ENCODE assay signal across 10 mouse cellular contexts in genomic region chr2:128211881-128212209, GRCm38 (mm10).
DNase-seq lines count a peak whose midpoint lies in the region; ATAC-seq and TF ChIP-seq lines count a peak whose summit lies in the region.
"Had no signal": no experiment of that assay in that cellular context is flagged by ENCODE, and none has a peak within 500 bp of the region (broad histone marks: within the 10 kb centered on the region; RNA-seq: fewer than 3 reads in every experiment).

No protein-coding gene starts in this region.

- in situ Hi-C loops in CH12.LX (cut with MboI; ENCODE audit: low pct_ligation_motif_present, low pct_unique_long_range_greater_than_20kb, low sequenced_read_pairs): no loop called here

- H3K79me2 ChIP-seq in heart, adult 2 months (replicated peaks; ENCODE audit: control insufficient read depth, insufficient read depth, low read length): no peaks in the 10 kb centered on the region
- no peaks in the 10 kb centered on the region for H3K79me2 ChIP-seq in CH12.LX (replicated peaks; ENCODE audit: control insufficient read depth, extremely low read depth, insufficient read depth, poor library complexity, severe bottlenecking)

- no peak for DNase-seq in heart, adult 2 months
- DNase-seq in CH12.LX (ENCODE audit: extremely low read depth): no peak
- DNase-seq in embryonic facial prominence, embryonic 14.5 days (ENCODE audit: low spot score): peak; percentile 29
- no peak for DNase-seq in layer of hippocampus, adult 9-11 months
- no peak for DNase-seq in gastrocnemius, adult 18-20 months (ENCODE audit: low spot score)
- DNase-seq: adrenal gland, postnatal 14 days had no signal

- no peak overlapping the region for H3K27ac ChIP-seq in heart, embryonic 12.5 days (ENCODE audit: poor library complexity, severe bottlenecking)
- no peak overlapping the region for H3K27ac ChIP-seq in heart, adult 2 months
- H3K27ac ChIP-seq in CH12.LX (ENCODE audit: insufficient read depth, low read depth): no peak overlapping the region
- H3K27ac ChIP-seq in embryonic facial prominence, embryonic 14.5 days (replicated peaks; ENCODE audit: low read depth, low read length): no peak overlapping the region
- H3K27ac ChIP-seq in limb, embryonic 15.5 days: no peak overlapping the region

- H3K27me3 ChIP-seq in heart, embryonic 12.5 days (replicated peaks): no peaks in the 10 kb centered on the region
- H3K27me3 ChIP-seq in heart, adult 2 months (ENCODE audit: control insufficient read depth, insufficient read depth, low read length): no peaks in the 10 kb centered on the region
- peaks cover 7% of the 10 kb centered on the region for H3K27me3 ChIP-seq in CH12.LX (replicated peaks)
- H3K27me3 ChIP-seq in embryonic facial prominence, embryonic 14.5 days (replicated peaks; ENCODE audit: control insufficient read depth, insufficient read depth, low read length): no peaks in the 10 kb centered on the region
- H3K27me3 ChIP-seq in limb, embryonic 15.5 days: no peaks in the 10 kb centered on the region; the same call in 1 of the 2 replicates
- H3K27me3 ChIP-seq: lung, embryonic 15.5 days had no signal

- peak overlapping the region; percentile 53 for H3K4me2 ChIP-seq in heart, embryonic 12.5 days
- H3K4me2 ChIP-seq in CH12.LX (ENCODE audit: insufficient read depth, low read depth, poor library complexity, severe bottlenecking): no peak overlapping the region
- H3K4me2 ChIP-seq in embryonic facial prominence, embryonic 14.5 days (ENCODE audit: low read depth, low read length): no peak overlapping the region
- H3K4me2 ChIP-seq in limb, embryonic 15.5 days: 0 out of 2 replicates have a peak overlapping the region, but pooled peaks have one; percentile 31

- H3K36me3 ChIP-seq in heart, embryonic 12.5 days: no peaks in the 10 kb centered on the region
- no peaks in the 10 kb centered on the region for H3K36me3 ChIP-seq in heart, adult 2 months (ENCODE audit: control insufficient read depth, insufficient read depth, low read length)
- no peaks in the 10 kb centered on the region for H3K36me3 ChIP-seq in CH12.LX (replicated peaks in 1 of 2; ENCODE audit: control insufficient read depth in 1 of 2, insufficient read depth in 1 of 2, low read length in 1 of 2)
- no peaks in the 10 kb centered on the region for H3K36me3 ChIP-seq in embryonic facial prominence, embryonic 14.5 days (ENCODE audit: control insufficient read depth, insufficient read depth, low read length)
- no peaks in the 10 kb centered on the region for H3K36me3 ChIP-seq in limb, embryonic 15.5 days
- H3K36me3 ChIP-seq: lung, embryonic 15.5 days had no signal

- peaks cover 2% of the 10 kb centered on the region; the same call in 1 of the 2 replicates for H3K9me3 ChIP-seq in heart, embryonic 12.5 days (replicated peaks)
- peaks cover 2% of the 10 kb centered on the region for H3K9me3 ChIP-seq in CH12.LX (replicated peaks; ENCODE audit: low read length)
- no peaks in the 10 kb centered on the region for H3K9me3 ChIP-seq in embryonic facial prominence, embryonic 14.5 days (ENCODE audit: control insufficient read depth, low read length)
- H3K9me3 ChIP-seq in limb, embryonic 15.5 days: no peaks in the 10 kb centered on the region
- H3K9me3 ChIP-seq: lung, embryonic 15.5 days had no signal

- no peak for TF ChIP-seq POLR2A in heart, adult 2 months (IDR thresholded peaks at IDR 0.05; ENCODE audit: insufficient read depth, low read depth, low read length)
- no peak for TF ChIP-seq POLR2A in CH12.LX (IDR thresholded peaks at IDR 0.05; ENCODE audit: low read depth, low read length)

- TF ChIP-seq CTCF in heart, adult 2 months (IDR thresholded peaks at IDR 0.05): no peak
- no peak for TF ChIP-seq CTCF in CH12.LX (conservative IDR thresholded peaks at IDR 0.05 in 1 of 2, IDR thresholded peaks at IDR 0.05 in 1 of 2; ENCODE audit: low read depth in 2 of 2, low read length in 2 of 2)

- H3K9ac ChIP-seq in heart, embryonic 12.5 days: no peak overlapping the region
- no peak overlapping the region for H3K9ac ChIP-seq in heart, adult 2 months (ENCODE audit: low read depth, low read length)
- no peak overlapping the region for H3K9ac ChIP-seq in CH12.LX (ENCODE audit: insufficient read depth, low read depth)
- no peak overlapping the region for H3K9ac ChIP-seq in embryonic facial prominence, embryonic 14.5 days (ENCODE audit: low read depth, low read length)
- H3K9ac ChIP-seq in limb, embryonic 15.5 days: no peak overlapping the region
- H3K9ac ChIP-seq: lung, embryonic 15.5 days had no signal

- TF ChIP-seq EP300 in heart, adult 2 months (IDR thresholded peaks at IDR 0.05; ENCODE audit: insufficient read depth, low read depth, low read length): no peak
- TF ChIP-seq EP300 in CH12.LX (IDR thresholded peaks at IDR 0.05; ENCODE audit: low read length): no peak

- no peak for TF ChIP-seq RAD21 in CH12.LX (IDR thresholded peaks at IDR 0.05; ENCODE audit: low read depth, low read length)

- dilution Hi-C loops in CH12.LX (cut with MboI; ENCODE audit: extremely low pct_ligation_motif_present, extremely low pct_unique_long_range_greater_than_20kb, low sequenced_read_pairs): no loop called here

- H3K4me3 ChIP-seq in heart, embryonic 12.5 days: no peak overlapping the region
- no peak overlapping the region for H3K4me3 ChIP-seq in heart, adult 2 months
- no peak overlapping the region for H3K4me3 ChIP-seq in CH12.LX (replicated peaks in 1 of 3; ENCODE audit: low read depth in 2 of 3, low read length in 2 of 3, poor library complexity in 1 of 3)
- no peak overlapping the region for H3K4me3 ChIP-seq in embryonic facial prominence, embryonic 14.5 days (ENCODE audit: low read depth, low read length)
- H3K4me3 ChIP-seq in limb, embryonic 15.5 days: no peak overlapping the region
- H3K4me3 ChIP-seq: lung, embryonic 15.5 days had no signal

- no peak for ATAC-seq in heart, embryonic 12.5 days (ENCODE audit: insufficient number of reproducible peaks, low FRiP score)
- peak; percentile 34; the same call in 1 of the 2 replicates for ATAC-seq in embryonic facial prominence, embryonic 14.5 days (ENCODE audit: low read depth)
- ATAC-seq in limb, embryonic 15.5 days (ENCODE audit: insufficient number of reproducible peaks, low FRiP score, low TSS enrichment, low read depth): no peak
- ATAC-seq in erythroid progenitor cell, adult 5-6 weeks (replicated peaks; ENCODE audit: low FRiP score, poor library complexity, severe bottlenecking): no peak

- H3K4me1 ChIP-seq in heart, embryonic 12.5 days (replicated peaks): peaks cover 19% of the 10 kb centered on the region
- H3K4me1 ChIP-seq in heart, adult 2 months (ENCODE audit: control insufficient read depth, insufficient read depth, low read length): peaks cover 4% of the 10 kb centered on the region
- H3K4me1 ChIP-seq in CH12.LX (ENCODE audit: control insufficient read depth in 1 of 2, insufficient read depth in 2 of 2): peaks cover 13 to 58% of the 10 kb centered on the region in 2 experiments
- peaks cover 21% of the 10 kb centered on the region for H3K4me1 ChIP-seq in embryonic facial prominence, embryonic 14.5 days (ENCODE audit: control insufficient read depth, insufficient read depth, low read length)
- peaks cover 19% of the 10 kb centered on the region for H3K4me1 ChIP-seq in limb, embryonic 15.5 days

- 29% methylated on average over 8 of the region's 8 CpGs for WGBS in heart, embryonic 12.5 days
- WGBS in heart, adult 2 months: 55% methylated on average over 8 of the region's 8 CpGs
- 41% methylated on average over 8 of the region's 8 CpGs for WGBS in embryonic facial prominence, embryonic 14.5 days
- WGBS in limb, embryonic 15.5 days: 34% methylated on average over 8 of the region's 8 CpGs

- intact Hi-C loops in heart, adult 2 months (cut with DNase I): loop anchor here (10.0 kb wide), 1 partner anchor 327 kb away; no protein-coding TSS in a partner anchor

TF ChIP-seq in CH12.LX, 34 proteins besides CTCF, POLR2A, EP300 and RAD21:
- TF ChIP-seq UBTF (IDR thresholded peaks at IDR 0.05; ENCODE audit: low read depth, low read length) (no peak), TCF12 (IDR thresholded peaks at IDR 0.05; ENCODE audit: low read depth, low read length) (peak; percentile 53; the same call in 1 of the 2 replicates), USF2 (conservative IDR thresholded peaks at IDR 0.05; ENCODE audit: low read depth, low read length) (no peak), CHD1 (IDR thresholded peaks at IDR 0.05; ENCODE audit: low read depth, low read length) (no peak), E2F4 (IDR thresholded peaks at IDR 0.05; ENCODE audit: insufficient replicate concordance, low read depth, low read length) (no peak), ZKSCAN1 (IDR thresholded peaks at IDR 0.05; ENCODE audit: borderline replicate concordance, low read depth, low read length) (no peak), ETS1 (conservative IDR thresholded peaks at IDR 0.05; ENCODE audit: low read depth, low read length) (peak; percentile 50; the same call in 1 of the 2 replicates), SIN3A (IDR thresholded peaks at IDR 0.05; ENCODE audit: low read length) (no peak), BHLHE40 (IDR thresholded peaks at IDR 0.05; ENCODE audit: low read depth, low read length) (no peak), JUN (IDR thresholded peaks at IDR 0.05; ENCODE audit: insufficient read depth, low read depth, low read length) (no peak), MEF2A (IDR thresholded peaks at IDR 0.05; ENCODE audit: borderline replicate concordance, low read depth, low read length) (no peak), NRF1 (IDR thresholded peaks at IDR 0.05; ENCODE audit: low read depth, low read length) (no peak), MYC (IDR thresholded peaks at IDR 0.05; ENCODE audit: low read depth, low read length) (no peak)
TF ChIP-seq in CH12.LX: peak in this region for 2.

Comparison
In these comparisons a context has a peak if more than half of its experiments do, and no peak if none do; other contexts are left out.
1. H3K4me2 ChIP-seq: peak in heart, embryonic 12.5 days (single experiment) and limb, embryonic 15.5 days (single experiment); none in CH12.LX (single experiment) and embryonic facial prominence, embryonic 14.5 days (single experiment).